Mouse (Mus musculus): Measurements from ENCODE around the gene Slc7a11.

The Slc7a11 gene

DNA sequence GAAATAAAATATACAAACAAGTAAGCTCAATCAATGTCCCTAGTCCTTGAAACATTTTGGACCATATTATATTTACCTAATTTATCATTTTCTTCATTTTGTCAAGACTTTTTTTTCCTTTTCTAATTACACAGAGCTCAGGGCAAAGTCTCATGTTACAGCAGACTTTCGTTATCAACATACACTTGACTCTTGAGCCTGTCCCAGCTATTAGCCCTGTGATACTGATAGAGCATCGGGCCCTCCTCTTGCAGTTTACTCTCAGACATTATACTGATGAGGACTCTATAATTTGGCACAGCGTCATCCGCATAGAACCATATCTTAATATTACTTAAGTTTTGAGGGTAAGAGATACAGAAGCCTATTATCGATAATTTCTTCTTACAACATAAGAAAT, 311.2 kb downstream of the Slc7a11 start:
- DNase-seq = no peak

GRCm38 (mm10) chr3:50130319-50130718, 313.1 kb downstream of the Slc7a11 start:
- no peak for DNase-seq

DNA sequence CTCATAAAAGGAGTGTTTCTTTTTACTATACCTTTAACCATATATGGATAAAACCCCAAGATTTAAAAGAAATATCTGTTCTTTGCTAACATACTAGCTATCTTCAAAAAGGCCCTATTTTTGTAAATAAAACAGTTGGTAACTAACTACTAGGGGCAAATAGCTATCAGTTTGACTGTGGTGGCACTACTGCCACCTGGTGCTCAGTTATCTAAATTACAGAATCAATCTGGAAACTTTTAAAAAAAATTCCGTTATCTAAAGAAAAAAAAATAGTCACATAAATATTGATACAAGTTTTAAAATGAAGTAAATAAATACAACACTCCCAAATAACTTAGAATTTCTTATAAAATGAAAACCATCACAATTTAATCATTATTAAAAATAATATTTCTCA, 322.4 kb downstream of the Slc7a11 start:
- DNase-seq = peak; percentile 12

DNA sequence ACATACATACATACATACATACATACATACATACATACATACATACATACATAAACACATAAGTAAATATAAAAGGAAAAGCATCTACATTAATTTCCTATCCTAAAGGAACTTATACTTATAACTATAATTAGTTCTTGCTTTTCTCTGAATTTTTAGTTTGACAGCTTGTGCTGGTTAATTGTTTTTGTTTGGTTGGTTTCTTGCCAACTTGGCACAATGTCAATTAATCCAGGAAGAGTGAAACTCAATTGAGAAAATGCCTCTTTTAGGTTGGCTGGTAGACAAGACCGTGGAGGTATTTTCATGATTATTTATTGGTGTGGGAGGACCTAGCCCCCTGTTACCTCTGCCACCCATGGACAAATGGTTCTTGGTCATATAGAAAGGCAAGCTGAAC, 327.1 kb downstream of the Slc7a11 start:
- DNase-seq = no peak

DNA sequence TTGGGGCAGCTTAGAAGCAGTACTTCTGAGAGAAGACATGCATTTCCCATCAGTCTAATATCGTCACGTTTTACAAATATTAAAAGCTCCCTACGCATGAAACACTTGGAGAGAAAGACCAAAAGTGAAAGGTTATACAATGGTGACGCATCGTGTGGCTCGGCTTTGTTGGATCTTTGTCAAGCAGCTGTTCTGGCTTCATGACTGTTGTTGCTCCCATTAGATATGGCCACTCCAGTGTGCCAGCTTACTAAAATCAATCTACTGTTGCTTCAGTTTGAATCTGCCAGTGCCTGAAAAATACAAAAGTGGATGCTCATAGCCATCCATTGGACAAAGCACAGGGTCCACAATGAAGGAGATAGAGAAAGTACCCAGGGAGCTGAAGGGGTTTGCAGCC, 337.9 kb downstream of the Slc7a11 start:
- DNase-seq = peak; percentile 14

DNA sequence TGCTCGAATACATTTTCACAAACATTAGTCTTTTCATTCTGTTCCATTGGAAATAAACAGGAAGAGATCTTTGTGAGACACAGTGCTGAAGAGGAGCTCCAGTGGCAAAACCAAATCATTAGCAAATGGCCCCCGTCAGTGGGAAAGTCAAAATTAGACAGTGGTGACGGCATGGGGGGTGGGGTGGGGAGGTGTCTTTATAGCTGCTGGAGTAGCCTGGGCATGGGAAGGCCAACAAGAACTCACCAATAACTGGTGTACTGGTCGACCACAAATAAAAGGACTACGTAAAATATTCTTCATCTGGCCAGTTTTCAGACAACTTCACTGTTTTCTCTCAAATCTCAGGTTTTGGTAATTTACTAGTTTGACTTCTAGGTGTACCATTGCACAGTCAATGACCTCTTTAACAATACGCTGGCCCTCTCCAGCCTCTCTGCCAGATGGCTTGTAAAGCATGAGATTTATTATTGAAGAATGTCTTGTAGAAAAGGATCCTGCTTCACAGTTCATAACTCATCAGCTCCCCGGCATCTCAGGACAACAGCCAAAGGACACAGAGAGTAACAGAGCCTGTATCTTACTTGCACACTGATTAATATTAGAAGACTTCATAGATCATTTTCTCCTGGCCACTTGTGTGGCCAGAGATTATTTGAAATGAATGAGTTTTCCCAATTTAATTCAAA, 348.9 kb downstream of the Slc7a11 start:
- DNase-seq = no peak

DNA sequence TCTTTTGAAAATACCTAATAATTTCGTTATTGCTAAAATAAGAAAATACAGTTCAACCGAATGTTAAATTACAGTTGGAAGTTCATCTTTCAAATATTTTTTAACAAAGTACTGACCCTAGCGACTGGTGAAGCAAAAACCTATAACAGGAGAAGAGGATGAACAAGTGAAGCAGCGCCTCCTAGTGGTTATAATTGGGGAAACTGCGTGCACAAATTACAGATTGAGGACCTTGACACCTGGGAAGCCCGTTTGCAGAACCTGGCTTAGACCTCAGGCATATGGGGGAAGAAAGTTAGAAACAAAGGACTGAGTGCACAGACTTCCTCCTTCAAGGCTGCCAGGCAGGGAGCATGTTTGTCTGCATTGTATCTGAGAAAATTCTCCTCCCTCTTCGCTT, 366.4 kb downstream of the Slc7a11 start:
- peak; percentile 79 for DNase-seq

GRCm38 (mm10) chr3:50063396-50063795, 380.0 kb downstream of the Slc7a11 start:
- DNase-seq = no peak

- no peak for DNase-seq
Observed at GRCm38 (mm10) chr3:50044666-50045065, 398.7 kb downstream of the Slc7a11 start.

DNA sequence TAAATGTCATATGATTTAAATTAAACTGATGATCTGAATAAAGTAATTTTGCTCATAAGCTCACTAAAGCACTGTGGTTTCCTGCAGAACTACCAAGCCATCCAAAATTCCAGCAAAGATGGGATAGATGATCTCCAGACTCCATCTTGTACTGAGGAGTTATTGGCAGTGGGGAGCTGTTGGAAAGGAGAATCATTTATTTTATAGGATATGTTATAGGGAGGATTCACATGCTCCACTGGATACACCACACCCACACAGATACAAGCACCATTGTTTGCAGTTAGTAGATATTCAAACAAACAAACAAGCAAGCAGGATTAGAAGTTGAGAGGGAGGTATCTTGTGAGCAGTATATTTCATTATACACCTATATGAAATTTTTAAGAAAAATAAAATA, 399.3 kb downstream of the Slc7a11 start:
- DNase-seq = no peak

DNA sequence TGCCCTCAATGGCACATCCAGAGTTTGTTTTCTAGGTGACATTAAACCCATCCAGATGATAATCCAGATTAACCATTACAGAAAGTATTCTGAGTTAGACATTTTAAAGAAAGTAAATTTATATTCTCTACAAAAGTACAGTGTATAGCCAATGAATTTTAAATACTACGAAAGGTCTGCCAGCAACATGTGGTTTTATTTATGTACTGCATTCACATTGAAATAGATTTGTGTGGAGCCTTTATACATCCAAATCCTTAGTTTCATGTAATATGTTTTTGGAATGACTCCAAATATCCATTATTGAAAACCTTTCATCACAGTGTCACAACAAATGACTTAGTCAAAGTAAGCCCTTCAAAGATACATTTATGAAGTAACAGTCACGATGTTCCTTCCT, 402.3 kb downstream of the Slc7a11 start:
- no peak for DNase-seq

DNA sequence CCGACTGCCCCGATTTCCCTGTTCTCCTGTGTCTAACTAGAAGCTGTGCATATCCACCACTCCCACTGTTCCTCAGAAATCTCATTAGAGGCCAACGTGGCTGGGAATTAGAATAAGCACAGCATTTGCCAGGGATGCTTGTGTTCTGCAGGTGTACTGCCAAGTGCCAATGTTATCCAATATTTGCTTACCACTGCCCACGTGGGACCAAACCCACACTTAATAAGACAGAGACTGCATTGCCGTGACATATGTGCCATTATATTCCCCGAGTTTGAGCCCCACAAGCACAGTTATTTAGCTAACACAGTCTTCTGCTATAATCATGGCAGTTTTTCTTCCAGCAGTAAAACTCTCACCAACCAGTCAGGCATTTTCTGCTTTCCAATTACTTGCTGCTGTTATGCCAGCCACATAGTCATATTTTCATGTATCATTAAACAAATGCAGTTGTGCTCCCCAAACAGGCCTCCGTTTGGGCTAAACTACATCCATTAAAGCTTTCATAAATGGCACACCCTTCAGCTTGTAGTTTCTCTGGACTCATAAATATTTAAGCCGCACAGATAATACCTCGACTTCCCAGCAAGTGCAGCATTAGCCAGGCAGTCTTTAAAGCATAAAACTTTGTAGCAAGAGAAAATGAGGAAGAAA, 407.4 kb downstream of the Slc7a11 start:
- DNase-seq = no peak

- DNase-seq = no peak
Observed at GRCm38 (mm10) chr3:50033325-50033724, 410.1 kb downstream of the Slc7a11 start.

GRCm38 (mm10) chr3:50026039-50026438, 417.4 kb downstream of the Slc7a11 start:
- no peak for DNase-seq

DNA sequence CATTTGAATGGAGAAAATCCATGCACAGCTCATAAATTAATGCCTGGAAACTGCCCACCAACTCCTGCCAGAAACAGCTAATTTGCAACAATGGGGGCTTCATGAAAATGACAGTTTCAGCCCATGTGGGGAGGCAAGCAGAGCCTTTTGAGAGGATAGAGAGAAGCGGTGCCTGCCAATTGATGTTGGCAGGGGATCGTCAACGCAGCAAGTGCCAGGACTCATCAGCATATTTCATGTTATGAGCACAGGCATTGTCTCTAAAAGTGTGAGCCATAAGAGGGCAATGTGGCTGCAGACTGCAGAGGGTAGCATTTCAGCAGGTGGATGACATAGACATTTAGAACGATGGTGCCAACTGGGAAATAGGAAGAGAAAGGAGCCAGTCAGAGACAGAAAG, 429.0 kb downstream of the Slc7a11 start:
- no peak for DNase-seq

DNA sequence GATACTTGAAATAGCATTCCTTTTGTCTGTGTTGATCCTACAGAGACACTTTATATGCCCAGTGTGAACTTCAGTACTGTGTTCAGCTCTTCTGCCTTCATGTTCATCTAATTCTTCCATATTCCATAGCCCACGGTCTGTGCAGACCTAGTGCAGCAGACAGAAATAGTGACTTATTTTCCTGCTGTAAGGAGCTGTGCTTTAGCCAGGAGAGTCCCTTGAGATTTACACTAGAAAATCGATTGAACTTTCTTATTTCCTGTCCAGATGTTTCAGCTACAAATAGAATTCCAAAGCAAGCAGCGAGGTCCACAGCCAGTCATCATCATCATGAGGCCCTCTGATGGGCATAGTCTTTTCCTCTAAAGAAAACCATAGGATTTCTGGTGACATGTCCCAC, 431.4 kb downstream of the Slc7a11 start:
- peak; percentile 2 for DNase-seq

GRCm38 (mm10) chr3:50003970-50004683, 439.3 kb downstream of the Slc7a11 start:
- DNase-seq = no peak

DNA sequence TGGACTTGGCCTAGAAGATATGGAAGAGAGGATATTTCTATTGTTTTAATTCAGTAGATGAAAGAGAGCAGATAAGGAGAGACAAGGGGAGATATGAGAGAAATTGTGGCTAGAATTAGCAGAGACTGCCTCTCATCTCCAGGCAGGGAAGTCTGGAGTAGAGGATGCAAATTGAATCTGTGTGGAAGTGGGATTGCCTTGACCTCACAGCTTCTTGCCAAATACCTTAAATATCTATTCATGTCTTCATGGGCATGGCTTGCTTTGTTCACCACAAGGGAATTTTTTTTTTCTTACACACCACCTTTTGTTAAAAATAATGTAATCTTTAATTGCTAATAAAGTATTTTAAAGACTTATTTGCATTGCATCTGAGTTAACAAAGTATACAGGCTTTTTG, 441.3 kb downstream of the Slc7a11 start:
- DNase-seq = no peak

GRCm38 (mm10) chr3:50001635-50002034, 441.8 kb downstream of the Slc7a11 start:
- no peak for DNase-seq

GRCm38 (mm10) chr3:49992891-49993290, 450.5 kb downstream of the Slc7a11 start:
- peak; percentile 2 for DNase-seq

DNA sequence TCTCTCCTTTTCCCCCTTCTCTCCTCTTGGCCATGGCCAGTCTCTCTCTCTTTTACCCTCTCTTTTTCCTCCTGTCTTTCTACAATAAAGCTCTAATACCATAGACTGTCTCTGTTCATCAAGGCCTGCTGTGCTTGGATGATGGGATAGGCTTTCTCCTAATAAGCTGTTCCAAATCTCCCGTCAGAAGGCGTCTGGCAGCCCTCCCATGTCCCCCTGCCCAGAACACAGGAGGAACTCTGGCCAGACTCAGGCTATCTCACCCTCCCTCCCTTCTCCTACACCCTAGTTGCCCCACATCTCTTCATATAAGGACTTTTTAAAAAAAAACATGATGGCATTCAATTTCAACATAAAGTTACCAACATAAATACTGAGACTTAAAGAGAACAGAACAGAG, 456.2 kb downstream of the Slc7a11 start:
- no peak for DNase-seq

DNA sequence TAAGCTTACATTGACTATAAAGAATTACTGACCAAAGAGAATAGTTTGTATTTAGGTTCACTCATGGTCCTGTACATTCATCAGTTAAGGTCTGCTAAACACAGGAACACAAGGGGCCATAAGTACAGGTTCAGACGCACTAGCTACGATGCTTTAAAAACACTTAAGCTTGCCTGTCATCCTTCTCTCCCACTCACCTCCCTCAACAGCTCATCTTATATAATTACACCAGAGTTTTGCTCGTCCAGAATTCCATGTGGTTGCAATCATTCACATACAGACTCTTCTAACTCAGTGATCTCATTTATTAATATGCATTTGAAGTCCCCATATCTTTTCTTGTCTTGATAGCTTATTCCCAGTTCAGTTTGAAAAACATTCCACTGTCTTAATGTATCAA, 458.6 kb downstream of the Slc7a11 start:
- no peak for DNase-seq

- no peak for DNase-seq
Observed at GRCm38 (mm10) chr3:49983429-49984268, 459.8 kb downstream of the Slc7a11 start.
